Mouse (Mus musculus) naive thymus-derived CD4-positive, alpha-beta T cell, adult 5 months (primary cell): ENCODE data around the gene 4931417E11Rik. TPM values are rescaled to one million over a fixed set of nuclear protein-coding genes. Genes with fewer than 3 reads are reported as not detected.

ENCODE experiments used
- polyA plus RNA-seq: library from polyadenylated mRNA; unstranded; fragments of 100-300 nt; shearing (Covaris generic); gene quantifications from one replicate; pipeline ENCODE4 v1.2.1, GENCODE M21; 2017

4931417E11Rik gene
- polyA plus RNA-seq: not detected

GRCm38 (mm10) chr6:73469567-73469966 is at the start of gene 4931417E11Rik:
4931417E11Rik (minus strand) TSS chr6:73469667.

Other genes starting within 250 kb of the 4931417E11Rik start
- not detected for gene Dnah6, start 248.0 kb downstream of the 4931417E11Rik start, polyA plus RNA-seq
- 74.0 TPM for gene Suclg1, start 221.3 kb downstream of the 4931417E11Rik start, polyA plus RNA-seq